Mouse (Mus musculus) erythroblast, embryonic 14.5 days (primary cell): ENCODE results near the gene Mgat4c.

Source experiments
- GATA1 ChIP-seq: IDR thresholded peaks from 2 replicates; pipeline ENCODE4 v1.6.1; 2012; ENCODE audit warnings: low read length, inconsistent platforms, mixed read lengths
- TAL1 ChIP-seq: IDR thresholded peaks from 3 replicates; pipeline ENCODE4 v1.6.1; 2012; ENCODE audit warnings: low read length, inconsistent platforms, mixed read lengths

GRCm38 (mm10) chr10:101641048-101641447 lies 40.2 kb upstream of the Mgat4c start:
- TF ChIP-seq GATA1, result no peak
- no peak for TF ChIP-seq TAL1
